Mouse (Mus musculus) bone marrow macrophage, adult 2 months (primary cell): Measurements from ENCODE around the gene Usp12. TPM values are rescaled to one million over a fixed set of nuclear protein-coding genes. Genes with fewer than 3 reads are reported as not detected.

Experiments
- H3K27ac ChIP-seq: 2 replicates; pipeline ENCODE4 v1.5.1; 2012; ENCODE audit warnings: low read depth, low read length; ENCODE audit not compliant: insufficient read depth
- H3K4me1 ChIP-seq: 2 replicates; pipeline ENCODE4 v1.6.1; 2012; ENCODE audit warnings: low read length; ENCODE audit not compliant: control insufficient read depth, insufficient read depth
- H3K4me3 ChIP-seq: 2 replicates; pipeline ENCODE4 v1.5.1; 2012; ENCODE audit warnings: mild to moderate bottlenecking, low read length, moderate library complexity; ENCODE audit not compliant: insufficient read depth
- CTCF ChIP-seq: IDR thresholded peaks from 2 replicates; pipeline ENCODE4 v1.5.1; 2012; ENCODE audit warnings: low read depth, mild to moderate bottlenecking, low read length, moderate library complexity
- POLR2A ChIP-seq: IDR thresholded peaks from 2 replicates; pipeline ENCODE4 v1.6.1; 2012; ENCODE audit warnings: mild to moderate bottlenecking, low read depth, low read length, borderline replicate concordance
- polyA plus RNA-seq: library from polyadenylated mRNA; stranded (reverse); fragments of >200 nt; gene quantifications from 2 replicates; pipeline ENCODE4 v1.2.4, GENCODE M21; 2012; ENCODE audit not compliant: missing spikeins, insufficient read depth, insufficient read length

Usp12 gene
- polyA plus RNA-seq, 1 experiment = 33.6 TPM

- Histone ChIP-seq H3K27ac (no peak overlapping the region), H3K4me3 (no peak overlapping the region), H3K4me1 (no peaks in the 10 kb centered on the region)
- TF ChIP-seq CTCF (no peak), POLR2A (no peak)
These were observed 71.4 kb downstream of the Usp12 start for GRCm38 (mm10) chr5:146723452-146723851.

DNA sequence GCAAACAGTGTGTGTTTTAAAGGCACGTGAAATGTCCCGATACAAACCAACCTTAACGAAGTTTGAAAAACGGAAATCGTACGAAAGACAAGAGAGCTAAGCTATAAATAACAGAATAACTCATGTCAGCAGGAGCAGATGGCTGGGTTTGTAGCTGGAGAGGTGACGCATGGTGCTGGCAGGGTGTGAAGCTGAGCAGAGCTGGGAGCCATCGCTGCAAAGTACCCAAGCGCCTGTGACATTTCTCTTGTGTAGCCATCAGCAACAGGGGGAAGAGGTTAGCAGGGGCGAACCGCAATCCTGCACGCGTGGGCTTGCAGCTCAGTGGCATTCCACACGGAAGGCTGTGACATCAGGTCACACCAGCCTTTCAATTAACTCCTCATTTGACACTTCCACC, 72.6 kb downstream of the Usp12 start:
- Histone ChIP-seq H3K27ac (no peak overlapping the region), H3K4me1 (no peaks in the 10 kb centered on the region), H3K4me3 (no peak overlapping the region)
- TF ChIP-seq POLR2A (no peak), CTCF (no peak)

DNA sequence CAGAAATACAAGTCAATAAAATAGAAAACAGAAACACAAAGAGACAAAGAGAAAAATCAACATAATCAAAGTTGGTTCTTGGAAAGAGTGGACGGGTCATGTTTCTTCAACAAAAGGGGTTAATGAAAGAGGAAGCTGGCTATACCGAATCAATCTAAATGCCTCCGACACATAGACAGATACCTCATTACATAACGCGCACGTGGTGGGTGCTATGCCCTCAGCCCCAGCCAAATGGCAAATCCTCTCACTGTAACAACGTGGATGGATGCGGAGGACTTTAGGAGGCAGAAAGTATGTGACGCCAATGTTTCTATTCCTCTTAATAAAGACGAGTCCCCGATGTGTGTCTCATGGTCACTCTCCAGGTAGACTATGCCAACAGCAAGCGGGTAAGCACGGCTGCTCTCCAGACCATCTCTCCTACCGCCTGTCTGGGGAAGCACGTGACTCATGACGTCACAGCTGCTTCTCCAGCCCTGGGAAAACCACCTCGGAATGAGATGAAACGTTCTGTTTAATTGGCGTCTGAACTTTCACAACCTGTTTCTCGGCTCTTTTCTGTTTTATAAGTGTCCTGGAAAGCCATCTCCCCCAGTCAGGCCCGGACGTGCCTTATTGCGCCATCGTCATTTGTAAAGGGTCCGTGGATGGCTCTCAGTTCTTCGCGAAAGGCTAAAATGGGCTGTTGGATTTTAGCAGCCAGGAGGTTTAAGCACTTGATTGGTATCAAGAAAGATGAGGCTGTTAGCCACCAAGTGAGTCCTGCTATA, 75.0 kb downstream of the Usp12 start:
- Histone ChIP-seq H3K4me3 (no peak overlapping the region), H3K27ac (no peak overlapping the region), H3K4me1 (no peaks in the 10 kb centered on the region)
- no peak for TF ChIP-seq POLR2A
- no peak for TF ChIP-seq CTCF

DNA sequence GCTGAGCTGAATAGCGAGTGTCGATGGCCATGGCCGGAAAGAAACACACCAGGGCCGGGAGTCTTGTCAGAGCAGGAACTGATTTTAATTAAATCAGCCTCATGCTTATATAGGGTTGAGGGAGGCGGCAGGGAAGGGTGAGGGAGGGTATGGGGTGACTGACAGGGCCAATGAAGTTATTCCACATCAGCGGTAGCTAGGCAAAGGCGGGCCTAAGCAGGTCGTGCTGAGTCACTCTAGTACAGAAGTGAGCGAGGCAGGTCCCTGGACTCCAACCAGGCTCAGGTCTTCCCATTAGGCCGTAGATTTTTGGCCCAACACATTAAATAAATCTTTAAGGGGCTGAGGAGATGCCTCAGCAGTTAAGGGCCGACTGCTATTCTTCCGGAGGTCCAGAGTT, 81.0 kb downstream of the Usp12 start:
- Histone ChIP-seq H3K4me3 (no peak overlapping the region), H3K27ac (no peak overlapping the region), H3K4me1 (no peaks in the 10 kb centered on the region)
- TF ChIP-seq CTCF = no peak
- no peak for TF ChIP-seq POLR2A

GRCm38 (mm10) chr5:146713088-146713487, 81.7 kb downstream of the Usp12 start:
- H3K27ac ChIP-seq = no peak overlapping the region
- no peak overlapping the region for H3K4me3 ChIP-seq
- no peak for TF ChIP-seq CTCF
- no peak for TF ChIP-seq POLR2A
- no peaks in the 10 kb centered on the region for H3K4me1 ChIP-seq

GRCm38 (mm10) chr5:146712282-146712918, 82.4 kb downstream of the Usp12 start:
- Histone ChIP-seq H3K27ac (no peak overlapping the region), H3K4me3 (no peak overlapping the region), H3K4me1 (no peaks in the 10 kb centered on the region)
- TF ChIP-seq CTCF (no peak), POLR2A (no peak)

GRCm38 (mm10) chr5:146709361-146709760, 85.4 kb downstream of the Usp12 start:
- TF ChIP-seq CTCF = no peak
- no peak for TF ChIP-seq POLR2A
- no peak overlapping the region for H3K4me3 ChIP-seq
- H3K4me1 ChIP-seq = no peaks in the 10 kb centered on the region
- no peak overlapping the region for H3K27ac ChIP-seq

GRCm38 (mm10) chr5:146705815-146706408, 88.9 kb downstream of the Usp12 start:
- Histone ChIP-seq H3K27ac (no peak overlapping the region), H3K4me1 (no peaks in the 10 kb centered on the region), H3K4me3 (no peak overlapping the region)
- peak; percentile 74 for TF ChIP-seq CTCF
- no peak for TF ChIP-seq POLR2A

- Histone ChIP-seq H3K4me3 (no peak overlapping the region), H3K4me1 (no peaks in the 10 kb centered on the region), H3K27ac (no peak overlapping the region)
- TF ChIP-seq POLR2A (no peak), CTCF (no peak)
These were observed 89.4 kb downstream of the Usp12 start for GRCm38 (mm10) chr5:146705411-146705810.

- H3K4me1 ChIP-seq = peaks cover 2% of the 10 kb centered on the region; the same call in 1 of the 2 replicates
- no peak for TF ChIP-seq CTCF
- TF ChIP-seq POLR2A = no peak
- no peak overlapping the region for H3K4me3 ChIP-seq
- H3K27ac ChIP-seq = no peak overlapping the region
These were observed 90.6 kb downstream of the Usp12 start for GRCm38 (mm10) chr5:146704241-146704640.
